Mouse (Mus musculus) thymus, postnatal 4 days (tissue): ENCODE data around the gene Ms4a2.

Source experiments
- DNase-seq: peaks from one replicate; pipeline ENCODE4 v3.0.0; 2021

Ms4a2 gene

GRCm38 (mm10) chr19:11623551-11623950 lies at the start of gene Ms4a2:
Gene Ms4a2, minus strand, starts transcription at chr19:11623719.
- DNase-seq = no peak

GRCm38 (mm10) chr19:11661562-11661961 lies 38.0 kb upstream of the Ms4a2 start:
- no peak for DNase-seq

GRCm38 (mm10) chr19:11660459-11660858 lies 36.9 kb upstream of the Ms4a2 start, which contains the start of gene Oosp2:
Gene Oosp2, minus strand, starts transcription at chr19:11660559.
- no peak for DNase-seq

GRCm38 (mm10) chr19:11659142-11659541 lies 35.6 kb upstream of the Ms4a2 start:
- no peak for DNase-seq

GRCm38 (mm10) chr19:11649564-11649963 lies 26.0 kb upstream of the Ms4a2 start:
- DNase-seq = no peak

- no peak for DNase-seq
Measured at GRCm38 (mm10) chr19:11646166-11646565, 22.6 kb upstream of the Ms4a2 start.

- no peak for DNase-seq
Measured at GRCm38 (mm10) chr19:11640732-11641131, 17.2 kb upstream of the Ms4a2 start, which contains the start of gene Ms4a3. Gene Ms4a3, minus strand, starts transcription at chr19:11640851.

- DNase-seq = no peak
Measured at GRCm38 (mm10) chr19:11639038-11639437, 15.5 kb upstream of the Ms4a2 start.

GRCm38 (mm10) chr19:11635572-11635971 lies 12.1 kb upstream of the Ms4a2 start:
- no peak for DNase-seq

- DNase-seq = no peak
Measured at GRCm38 (mm10) chr19:11634330-11634729, 10.8 kb upstream of the Ms4a2 start.

- DNase-seq = no peak
Measured at GRCm38 (mm10) chr19:11633732-11634131, 10.2 kb upstream of the Ms4a2 start.

GRCm38 (mm10) chr19:11625231-11625630 lies 1.7 kb upstream of the Ms4a2 start:
- DNase-seq = no peak

- DNase-seq = no peak
Measured at GRCm38 (mm10) chr19:11624800-11625199, 1.3 kb upstream of the Ms4a2 start.

- no peak for DNase-seq
Measured at GRCm38 (mm10) chr19:11617983-11618382, 5.5 kb downstream of the Ms4a2 start.

GRCm38 (mm10) chr19:11614805-11615204 lies 8.7 kb downstream of the Ms4a2 start:
- no peak for DNase-seq

- DNase-seq = no peak
Measured at GRCm38 (mm10) chr19:11613776-11614443, 9.6 kb downstream of the Ms4a2 start.

GRCm38 (mm10) chr19:11613084-11613483 lies 10.4 kb downstream of the Ms4a2 start:
- no peak for DNase-seq

- DNase-seq = no peak
Measured at GRCm38 (mm10) chr19:11612293-11612692, 11.2 kb downstream of the Ms4a2 start.

GRCm38 (mm10) chr19:11611541-11611945 lies 12.0 kb downstream of the Ms4a2 start:
- DNase-seq = peak; percentile 25

GRCm38 (mm10) chr19:11608172-11608571 lies 15.3 kb downstream of the Ms4a2 start:
- peak; percentile 70 for DNase-seq

GRCm38 (mm10) chr19:11604603-11605002 lies 18.9 kb downstream of the Ms4a2 start, which contains the start of gene Ms4a6d:
Gene Ms4a6d, minus strand, starts transcription at chr19:11604849.
- DNase-seq = no peak

GRCm38 (mm10) chr19:11602026-11602425 lies 21.5 kb downstream of the Ms4a2 start:
- peak; percentile 53 for DNase-seq

GRCm38 (mm10) chr19:11601349-11601748 lies 22.2 kb downstream of the Ms4a2 start:
- DNase-seq = no peak

- DNase-seq = no peak
Measured at GRCm38 (mm10) chr19:11589891-11590449, 33.5 kb downstream of the Ms4a2 start.

GRCm38 (mm10) chr19:11589205-11589604 lies 34.3 kb downstream of the Ms4a2 start:
- peak; percentile 50 for DNase-seq
